Mouse (Mus musculus): ENCODE data around the gene Jam3. TPM values are rescaled to one million over a fixed set of nuclear protein-coding genes. Genes with fewer than 3 reads are reported as not detected.

Gene Jam3
- total RNA-seq, 4 experiments from 2014 or later, result 4.6 to 7.1 (median 5.2) TPM

Other genes starting within 250 kb of the Jam3 start
- gene Gm1110, start 232.3 kb downstream of the Jam3 start, total RNA-seq (2022), result not detected
- gene Acad8, start 155.9 kb downstream of the Jam3 start, total RNA-seq (2022), result 10 to 100 TPM; 34.8 to 39.7 (median 36.8) TPM
- gene Thyn1, start 155.7 kb downstream of the Jam3 start, total RNA-seq (2022), result 10 to 100 TPM; 21.8 to 25.8 (median 23.2) TPM
- gene Vps26b, start 125.4 kb downstream of the Jam3 start, total RNA-seq (2022), result 10 to 100 TPM; 26.2 to 27.3 (median 26.8) TPM
- 1 to 10 TPM; 4.7 to 5.7 (median 5.0) TPM for gene Ncapd3, start 125.2 kb downstream of the Jam3 start, total RNA-seq (2022)
- gene Igsf9b, start 143.8 kb upstream of the Jam3 start, total RNA-seq (2022), result 1 to 10 TPM in 3 of 4 experiments, under 1 TPM in 1; 0.67 to 1.4 (median 1.0) TPM
- gene Spata19, start 241.4 kb upstream of the Jam3 start, total RNA-seq (2022), result not detected

All from gastrocnemius, adult 8-10 months (tissue).